Mouse (Mus musculus) CH12.LX (cell line): ENCODE measurements around the gene Cd36.

Source experiments
- CHD2 ChIP-seq: IDR thresholded peaks from 2 replicates; pipeline ENCODE4 v1.6.1; 2011; ENCODE audit warnings: low read length, improper control_type of control experiment
- CTCF ChIP-seq, 2 experiments: IDR thresholded peaks in 1 of 2; conservative IDR thresholded peaks in 1 of 2; 2 replicates each; pipeline ENCODE4 v1.5.1; 2011 to 2012; ENCODE audit warnings: low read depth in 2 of 2, low read length in 2 of 2, improper control_type of control experiment in 1 of 2, inconsistent platforms in 1 of 2, mild to moderate bottlenecking in 1 of 2, moderate library complexity in 1 of 2
- GABPA ChIP-seq: IDR thresholded peaks from 2 replicates; pipeline ENCODE4 v1.6.1; 2012; ENCODE audit warnings: low read depth, low read length, improper control_type of control experiment, inconsistent platforms; ENCODE audit not compliant: insufficient replicate concordance
- JUN ChIP-seq: IDR thresholded peaks from 2 replicates; pipeline ENCODE4 v1.6.1; 2011; ENCODE audit warnings: low read depth, mild to moderate bottlenecking, low read length, improper control_type of control experiment, moderate library complexity; ENCODE audit not compliant: insufficient read depth
- MAFK ChIP-seq: IDR thresholded peaks from 2 replicates; pipeline ENCODE4 v1.6.1; 2011; ENCODE audit warnings: low read length, improper control_type of control experiment; ENCODE audit not compliant: insufficient replicate concordance
- MAX ChIP-seq: IDR thresholded peaks from 2 replicates; pipeline ENCODE4 v1.6.1; 2011; ENCODE audit warnings: low read length, improper control_type of control experiment
- MXI1 ChIP-seq: IDR thresholded peaks from 2 replicates; pipeline ENCODE4 v1.6.1; 2011; ENCODE audit warnings: mild to moderate bottlenecking, low read depth, low read length, improper control_type of control experiment
- NELFE ChIP-seq: IDR thresholded peaks from 2 replicates; pipeline ENCODE4 v1.6.1; 2011; ENCODE audit warnings: low read depth, low read length, improper control_type of control experiment
- POLR2A ChIP-seq: IDR thresholded peaks from 2 replicates; pipeline ENCODE4 v1.6.1; 2011; ENCODE audit warnings: low read depth, mild to moderate bottlenecking, improper control_type of control experiment, low read length
- POLR2AphosphoS2 ChIP-seq: IDR thresholded peaks from 2 replicates; pipeline ENCODE4 v1.6.1; 2011; ENCODE audit warnings: low read depth, low read length, improper control_type of control experiment
- SIN3A ChIP-seq: IDR thresholded peaks from 2 replicates; pipeline ENCODE4 v1.6.1; 2012; ENCODE audit warnings: low read length, improper control_type of control experiment, inconsistent platforms
- TCF12 ChIP-seq: IDR thresholded peaks from 2 replicates; pipeline ENCODE4 v1.6.1; 2014; ENCODE audit warnings: low read depth, mild to moderate bottlenecking, inconsistent platforms, low read length, improper control_type of control experiment
- ZKSCAN1 ChIP-seq: IDR thresholded peaks from 2 replicates; pipeline ENCODE4 v1.6.1; 2012; ENCODE audit warnings: low read depth, inconsistent platforms, low read length, improper control_type of control experiment, borderline replicate concordance
- ZMIZ1 ChIP-seq: IDR thresholded peaks from 2 replicates; pipeline ENCODE4 v1.6.1; 2012; ENCODE audit warnings: low read depth, mild to moderate bottlenecking, inconsistent platforms, low read length, improper control_type of control experiment

DNA sequence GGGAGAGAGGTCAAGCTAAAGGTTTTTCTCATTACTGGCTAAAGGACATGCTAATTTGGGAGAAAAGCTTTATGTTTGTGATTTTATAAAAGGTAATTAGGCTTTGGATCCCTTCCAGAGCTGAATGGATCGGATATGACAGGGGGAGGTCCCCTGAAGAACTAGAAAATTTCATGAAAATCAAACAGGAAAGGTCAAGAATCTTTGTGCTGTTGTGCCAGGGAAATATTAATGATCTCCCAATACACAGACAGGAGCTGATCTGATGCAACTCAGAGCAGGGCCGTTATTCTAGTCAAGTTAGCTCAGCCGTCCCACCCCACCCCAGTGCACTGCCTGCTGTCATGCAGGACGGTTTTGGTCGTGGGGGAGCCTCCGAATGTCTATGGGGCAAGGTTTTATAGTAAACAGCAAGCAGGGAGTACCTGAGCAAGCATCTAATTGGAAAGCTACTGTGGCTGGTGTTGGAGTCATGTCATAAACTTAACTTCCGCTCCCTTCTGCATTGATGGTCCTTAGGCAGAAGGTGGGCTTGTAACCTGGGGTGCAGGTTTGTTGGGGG is 40.5 kb upstream of the Cd36 start:
- TF ChIP-seq CTCF (conservative IDR thresholded peaks at IDR 0.05 in 1 of 2, IDR thresholded peaks at IDR 0.05 in 1 of 2; ENCODE audit: low read depth in 2 of 2, low read length in 2 of 2) (no peak), MAFK (no peak), MXI1 (no peak), POLR2A (no peak), SIN3A (no peak), MAX (no peak), NELFE (no peak), CHD2 (no peak), GABPA (no peak), ZKSCAN1 (no peak), POLR2AphosphoS2 (no peak), JUN (no peak), TCF12 (no peak), ZMIZ1 (no peak)
